Mouse (Mus musculus) MEL-GATA-1-ER (cell line): Measurements from ENCODE around the gene Gm20431.
A peak's percentile ranks its signal among the peaks of the same experiment; 100 is the strongest.

Experiments
- DNase-seq: peaks from one replicate; pipeline ENCODE4 v3.0.0-alpha.2; 2012; ENCODE audit warnings: low read depth; ENCODE audit errors: extremely low read depth

Gene Gm20431

GRCm38 (mm10) chr2:167602364-167602763 is 58.9 kb downstream of the Gm20431 start:
- no peak for DNase-seq

GRCm38 (mm10) chr2:167600481-167600995 is 60.8 kb downstream of the Gm20431 start:
- DNase-seq, result no peak

DNA sequence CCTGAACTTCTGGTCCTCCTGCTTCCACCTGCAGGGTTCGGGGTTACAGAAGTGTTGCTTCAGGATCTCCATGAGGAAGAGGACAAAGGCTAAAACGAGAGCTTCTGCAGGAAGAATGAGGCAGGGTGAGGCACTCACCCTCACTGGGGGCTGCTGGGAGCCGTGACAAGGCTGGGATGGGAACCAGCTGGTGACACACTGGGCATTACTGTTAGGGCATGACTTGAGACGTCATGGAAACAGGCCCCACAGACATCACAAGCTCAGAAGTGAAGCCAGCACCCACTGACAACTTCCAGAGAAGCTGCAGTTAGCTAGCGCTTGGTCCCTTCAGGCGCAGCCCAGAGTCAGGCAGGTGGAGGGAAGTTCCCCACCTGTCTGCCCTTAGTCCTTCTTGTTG is 61.4 kb downstream of the Gm20431 start:
- no peak for DNase-seq

- DNase-seq, result no peak
Observed at GRCm38 (mm10) chr2:167599195-167599594, 62.1 kb downstream of the Gm20431 start.

DNA sequence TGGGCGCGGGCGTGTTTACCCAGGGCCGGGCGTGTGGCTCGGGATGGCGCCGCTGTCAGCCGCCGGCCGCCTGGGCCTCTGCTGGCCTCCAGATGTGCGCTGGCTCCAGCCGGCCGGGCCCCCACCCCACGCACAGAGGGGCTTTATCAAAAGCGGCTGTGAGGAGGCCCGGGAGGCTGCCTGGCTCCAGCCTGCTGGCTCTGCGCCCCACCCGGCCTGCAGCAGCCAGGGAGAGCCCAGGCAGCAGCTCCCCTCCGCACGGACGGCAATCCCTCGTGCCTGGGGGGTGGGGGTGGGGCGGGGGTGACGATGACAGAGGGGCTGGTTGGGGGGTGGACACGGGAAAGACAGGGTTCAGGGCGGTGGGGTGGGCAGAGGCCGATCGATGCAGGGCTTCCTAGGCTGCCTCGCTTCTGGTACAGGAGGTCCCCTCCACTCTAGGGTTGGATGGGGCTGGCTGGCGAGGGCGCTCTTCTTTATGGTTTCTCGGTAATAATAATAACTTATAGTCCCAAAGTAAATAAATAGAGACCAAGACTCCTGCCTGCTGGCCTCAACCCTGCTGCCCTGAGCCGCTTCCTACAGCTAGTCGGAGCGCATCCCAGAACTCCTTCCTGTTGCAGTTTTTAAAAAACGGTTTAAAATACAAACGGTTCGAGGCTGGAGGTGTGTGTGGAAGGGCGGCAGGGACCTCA is 63.7 kb downstream of the Gm20431 start:
- no peak for DNase-seq

- no peak for DNase-seq
Observed at GRCm38 (mm10) chr2:167596726-167597491, 64.4 kb downstream of the Gm20431 start.

GRCm38 (mm10) chr2:167596262-167596661 is 65.0 kb downstream of the Gm20431 start:
- DNase-seq, result no peak

DNA sequence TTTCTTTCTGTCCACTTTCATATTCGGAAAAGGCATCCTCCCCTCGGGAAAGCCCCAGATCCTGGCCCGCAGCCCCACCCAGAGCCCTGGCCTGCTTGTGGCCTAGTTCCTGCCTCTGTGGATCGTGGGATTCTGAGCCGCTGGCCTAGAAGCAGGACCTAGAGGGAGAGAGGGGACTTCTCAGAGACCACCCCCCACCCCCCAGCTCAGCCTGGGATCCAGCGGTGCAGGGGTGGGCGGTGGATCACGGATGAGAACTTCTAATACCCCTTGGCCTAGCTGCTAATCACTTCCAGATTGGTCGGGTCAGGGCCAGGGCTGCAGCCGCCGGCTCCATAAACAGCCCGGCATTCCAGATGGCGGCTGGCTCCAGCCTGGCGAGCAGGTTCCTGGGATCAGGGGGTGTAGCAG is 65.5 kb downstream of the Gm20431 start:
- no peak for DNase-seq

- no peak for DNase-seq
Observed at GRCm38 (mm10) chr2:167594444-167594934, 66.8 kb downstream of the Gm20431 start.

DNA sequence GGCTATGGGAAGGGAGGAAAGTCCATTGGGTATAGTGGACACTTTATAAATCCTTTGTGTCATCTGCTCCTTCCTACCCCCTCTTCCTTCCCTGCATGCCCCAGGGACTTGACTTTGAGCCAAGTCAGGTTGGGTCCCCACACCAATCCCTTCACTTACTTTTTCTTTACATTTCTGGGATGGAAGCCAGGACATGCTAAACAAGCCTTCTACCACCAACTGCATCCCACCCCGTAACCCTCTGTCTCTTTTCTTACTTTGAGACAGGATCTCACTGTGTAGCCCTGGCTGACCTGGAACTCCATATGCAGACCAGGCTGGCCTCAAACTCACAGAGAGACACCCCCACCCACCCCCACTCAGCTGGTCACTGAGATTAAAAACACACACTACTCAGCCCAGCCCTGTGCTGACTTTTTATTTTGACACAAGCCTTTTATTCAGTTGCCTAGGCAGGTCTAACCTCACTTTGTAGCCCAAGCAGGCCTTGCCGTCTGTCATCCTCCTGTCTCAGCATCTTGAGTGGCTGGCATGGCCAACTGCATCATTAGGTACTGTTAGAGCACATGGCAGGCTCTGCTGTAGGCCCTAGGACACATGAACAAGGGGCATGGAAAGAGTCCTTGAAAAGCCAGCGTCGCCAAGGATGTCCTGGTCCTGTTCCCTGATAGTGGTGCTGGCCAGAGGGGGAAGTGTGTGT is 67.6 kb downstream of the Gm20431 start:
- DNase-seq, result no peak

- DNase-seq, result no peak
Observed at GRCm38 (mm10) chr2:167588774-167589577, 72.3 kb downstream of the Gm20431 start.

DNA sequence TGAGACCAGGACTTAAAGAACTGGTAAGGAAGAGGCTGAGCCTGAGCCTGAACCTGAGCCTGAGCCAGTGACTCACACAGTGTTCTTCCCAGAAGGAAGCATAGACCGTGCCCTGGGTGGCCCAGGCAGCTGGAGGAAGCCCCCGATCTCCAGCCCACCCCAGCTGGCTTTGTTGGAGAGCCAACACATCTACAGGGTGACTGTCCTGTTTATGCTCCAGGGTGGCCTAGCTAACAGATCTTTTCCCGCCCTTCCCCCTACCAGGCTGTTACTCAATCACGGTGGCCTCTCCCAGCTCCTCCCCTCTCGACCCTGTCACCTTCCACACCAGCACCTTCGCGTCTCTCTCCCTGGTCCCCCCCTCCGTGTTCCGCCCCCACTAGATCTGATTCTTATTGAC is 74.3 kb downstream of the Gm20431 start:
- no peak for DNase-seq

DNA sequence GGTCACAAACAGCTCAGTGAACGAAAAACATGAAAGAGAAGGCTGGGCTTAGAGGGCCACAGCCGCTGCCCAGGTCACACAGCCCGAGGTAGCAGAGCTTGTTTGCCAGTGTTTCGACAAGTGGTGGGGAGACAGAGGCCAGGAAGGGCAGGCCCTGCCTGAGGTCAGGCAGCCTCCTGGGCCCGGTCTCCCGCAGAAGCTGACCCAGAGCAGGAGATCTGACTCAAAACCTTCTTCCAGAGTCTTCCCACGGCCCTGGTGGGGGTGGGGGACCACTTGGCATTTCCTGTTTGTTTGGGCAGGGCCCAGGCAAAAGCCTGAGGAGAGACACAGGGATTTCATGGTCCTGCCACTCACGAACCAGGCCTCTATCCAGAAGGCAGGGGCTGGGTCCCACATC is 75.3 kb downstream of the Gm20431 start:
- no peak for DNase-seq

GRCm38 (mm10) chr2:167585273-167585672 is 76.0 kb downstream of the Gm20431 start:
- DNase-seq, result no peak

DNA sequence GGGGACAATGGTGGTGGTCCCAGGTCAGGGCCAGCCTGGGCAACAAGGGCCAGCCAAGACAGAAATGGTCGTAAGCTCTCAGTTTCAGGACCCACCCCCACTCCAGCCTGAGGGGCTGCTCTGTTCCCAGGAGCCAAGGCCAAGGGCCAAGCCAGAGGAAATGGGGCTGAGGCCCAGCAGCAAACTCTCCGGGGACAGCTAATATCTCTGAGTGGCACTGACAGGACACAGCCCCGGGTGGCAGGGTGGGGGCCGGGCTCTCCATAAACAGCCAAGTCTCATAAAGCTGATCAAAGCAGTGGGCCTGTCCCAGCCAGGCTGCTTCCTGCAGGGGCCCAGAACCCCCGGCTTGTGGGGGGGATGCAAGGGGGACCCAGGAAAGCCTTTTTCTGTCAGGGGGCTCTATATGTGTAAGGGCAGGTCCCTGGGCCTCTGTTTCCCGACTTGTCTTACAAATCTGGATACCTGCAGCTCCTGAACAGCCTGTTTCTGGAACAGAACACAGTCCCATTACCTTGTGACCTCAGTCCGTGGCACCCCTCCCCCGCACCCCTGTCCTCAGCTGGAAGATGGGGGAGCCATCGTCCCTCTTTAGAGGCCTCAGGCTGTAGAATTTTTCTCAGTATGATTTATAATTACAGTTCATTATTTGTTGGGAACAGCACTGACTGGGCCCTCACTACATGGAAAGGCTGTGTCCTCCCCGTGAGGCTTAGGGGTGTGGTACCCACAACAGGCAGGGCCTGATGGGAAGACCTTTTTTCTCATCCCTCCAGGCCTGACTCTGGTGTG is 77.9 kb downstream of the Gm20431 start:
- no peak for DNase-seq

GRCm38 (mm10) chr2:167578521-167578920 is 82.8 kb downstream of the Gm20431 start:
- DNase-seq, result peak; percentile 44

DNA sequence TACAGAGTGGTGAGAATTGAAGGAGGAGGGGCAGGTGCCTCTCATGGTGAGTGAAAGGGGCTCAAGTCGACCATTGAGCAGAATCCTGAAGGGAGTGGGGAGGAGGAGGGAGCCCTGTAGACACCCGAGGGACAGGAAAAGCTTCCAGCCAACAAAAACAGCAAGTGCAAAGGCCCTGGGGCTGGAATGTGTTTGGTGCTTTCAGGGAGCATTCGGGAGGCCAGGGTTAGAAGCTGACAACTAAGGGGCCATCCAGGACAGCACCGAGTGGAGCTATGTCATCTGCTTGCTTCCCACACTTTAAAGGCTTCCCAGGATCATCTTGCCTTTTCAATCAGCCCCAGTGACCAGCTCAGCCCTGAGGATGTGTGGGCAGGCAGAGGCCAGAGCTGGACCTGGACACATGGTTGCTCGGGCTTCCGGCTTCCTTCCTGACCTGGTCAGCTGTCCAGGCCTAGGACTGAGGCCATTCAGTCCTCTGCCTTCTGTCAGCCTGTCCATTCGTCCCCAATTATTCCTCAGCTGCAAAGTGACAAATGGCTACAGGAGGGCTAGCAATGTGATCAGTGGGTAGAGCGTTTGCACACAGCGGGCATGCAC is 84.0 kb downstream of the Gm20431 start:
- no peak for DNase-seq

DNA sequence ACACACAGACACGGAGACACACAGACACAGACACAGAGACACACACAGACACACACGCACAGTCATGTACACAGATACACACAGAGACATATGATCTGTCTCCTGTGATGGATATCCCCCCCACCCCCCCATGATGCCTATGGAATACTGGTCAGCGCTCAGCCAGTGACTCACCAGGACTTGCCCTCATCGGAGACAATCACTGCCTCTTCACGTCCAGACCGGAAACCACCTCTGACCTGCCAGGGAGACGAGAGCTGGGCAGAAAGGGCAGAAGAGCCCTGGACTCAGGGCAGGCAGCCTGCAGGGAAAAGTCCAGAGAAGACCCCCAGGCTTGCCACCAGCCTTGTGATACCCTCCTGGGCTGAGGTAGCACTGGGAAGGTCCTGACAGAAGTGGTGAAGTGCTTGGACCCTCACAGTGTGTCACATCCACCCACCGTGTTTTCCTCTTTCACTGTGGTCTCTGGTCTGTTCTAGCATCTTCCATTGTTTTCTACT is 85.1 kb downstream of the Gm20431 start:
- DNase-seq, result no peak

DNA sequence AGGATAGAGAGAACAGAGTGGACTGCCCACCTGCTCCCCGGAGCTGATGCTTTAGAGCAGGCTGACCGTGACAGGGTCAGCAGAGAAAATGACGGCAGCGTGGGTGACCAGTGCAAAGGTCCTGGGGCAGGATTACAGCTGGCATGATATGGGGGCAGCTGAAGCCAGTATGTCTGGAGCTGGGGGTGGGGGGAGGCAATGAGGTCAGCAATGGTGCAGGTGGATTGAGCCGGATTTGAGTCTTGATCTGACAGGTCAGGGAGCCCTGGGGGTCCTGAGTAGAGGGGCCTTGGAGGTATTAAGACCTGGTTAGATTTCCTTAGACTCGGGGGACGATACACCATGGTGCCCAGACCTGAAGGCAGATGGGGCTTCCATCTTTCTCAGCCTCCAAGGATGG is 85.7 kb downstream of the Gm20431 start:
- no peak for DNase-seq

GRCm38 (mm10) chr2:167574814-167575213 is 86.5 kb downstream of the Gm20431 start:
- DNase-seq, result no peak
